Mouse (Mus musculus): Measurements from ENCODE around the gene Pip4k2c. TPM values are rescaled to one million over a fixed set of nuclear protein-coding genes. Genes with fewer than 3 reads are reported as not detected.

The Pip4k2c gene
- polyA plus RNA-seq, 1 experiment, result 31.4 TPM

DNA sequence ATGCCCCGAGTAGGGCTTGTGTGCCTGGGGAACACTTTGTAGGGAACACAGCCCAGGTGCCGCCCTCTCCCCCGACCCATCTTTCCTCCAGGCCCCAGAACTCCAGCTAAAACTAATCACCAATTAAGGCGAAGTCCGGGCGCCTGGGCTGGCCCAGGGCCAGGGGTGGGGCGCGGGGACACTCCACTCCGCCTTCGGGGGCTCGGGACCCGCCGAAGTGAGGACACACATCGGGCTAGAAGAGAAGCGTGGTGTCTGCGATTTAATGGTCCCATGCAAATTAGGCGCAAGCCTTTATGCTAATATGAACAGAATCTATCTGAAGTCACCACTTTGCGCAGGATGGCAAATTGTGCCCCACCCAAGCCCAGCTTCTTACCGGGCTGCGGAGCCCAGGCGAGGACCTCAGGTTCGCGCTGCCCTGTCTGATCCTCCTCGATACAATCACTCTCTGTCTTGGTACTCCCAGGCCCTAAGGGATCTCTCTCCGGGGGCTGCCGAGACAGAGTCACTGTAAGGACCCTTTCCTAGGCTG is 22.2 kb downstream of the Pip4k2c start:
- Histone ChIP-seq H3K4me1 (ENCODE audit: control insufficient read depth, insufficient read depth, insufficient read length, low read length) (peaks cover 4% of the 10 kb centered on the region; the same call in 1 of the 2 replicates), H3K27ac (ENCODE audit: insufficient read depth, low read depth, low read length) (peak overlapping the region; percentile 81), H3K27me3 (ENCODE audit: control insufficient read depth, insufficient read depth, low read length) (peaks cover 33% of the 10 kb centered on the region), H3K4me3 (ENCODE audit: low read depth, low read length) (peak overlapping the region; percentile 63), H3K36me3 (ENCODE audit: control insufficient read depth, insufficient read depth, low read length) (no peaks in the 10 kb centered on the region)
- no peak for TF ChIP-seq CTCF (IDR thresholded peaks at IDR 0.05; ENCODE audit: extremely low read depth, insufficient read length, insufficient replicate concordance, low read depth, low read length)
- TF ChIP-seq POLR2A (IDR thresholded peaks at IDR 0.05; ENCODE audit: low read depth, low read length), result no peak
- 1% methylated on average over 26 of the region's 26 CpGs for WGBS

DNA sequence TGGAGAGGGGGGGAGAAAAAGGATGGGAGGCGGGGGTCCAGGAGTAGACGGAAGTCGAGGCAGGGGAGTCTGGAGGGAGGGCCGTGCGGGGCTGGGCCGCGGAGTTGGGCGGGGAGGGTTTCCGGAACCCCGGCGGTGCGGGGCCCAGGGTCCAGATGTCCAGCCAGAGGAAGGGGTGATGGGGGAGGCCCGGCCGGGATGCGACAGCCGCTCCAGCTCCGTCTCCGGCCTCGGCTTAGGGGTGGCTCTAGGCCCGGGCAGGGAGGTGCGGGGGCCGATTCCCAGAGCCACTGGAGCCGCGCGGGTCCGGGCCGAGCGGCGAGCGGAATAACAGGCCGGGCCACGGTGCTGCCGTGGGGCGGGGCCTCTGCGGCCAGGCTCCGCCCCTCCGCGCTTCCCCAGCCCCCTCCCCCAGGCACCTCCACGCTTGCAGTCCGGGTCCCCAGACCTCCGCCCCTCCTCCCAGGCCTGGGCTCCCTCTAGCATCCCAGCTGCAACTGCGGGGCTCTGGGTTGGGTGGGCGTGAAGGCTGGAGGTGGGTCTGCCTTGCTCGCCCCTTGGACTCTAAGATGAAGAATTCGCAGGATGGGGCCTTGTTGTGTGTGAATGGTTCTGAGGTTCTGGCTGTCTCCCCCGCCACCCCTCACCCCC is 22.8 kb downstream of the Pip4k2c start:
- under 1% methylated on average over 44 of the region's 46 CpGs for WGBS
- TF ChIP-seq CTCF (IDR thresholded peaks at IDR 0.05; ENCODE audit: extremely low read depth, insufficient read length, insufficient replicate concordance, low read depth, low read length) (no peak), POLR2A (IDR thresholded peaks at IDR 0.05; ENCODE audit: low read depth, low read length) (no peak)
- H3K4me1 ChIP-seq (ENCODE audit: control insufficient read depth, insufficient read depth, insufficient read length, low read length), result peaks cover 6% of the 10 kb centered on the region; the same call in 1 of the 2 replicates
- H3K27ac ChIP-seq (ENCODE audit: insufficient read depth, low read depth, low read length), result no peak overlapping the region
- H3K36me3 ChIP-seq (ENCODE audit: control insufficient read depth, insufficient read depth, low read length), result no peaks in the 10 kb centered on the region
- peaks cover 35% of the 10 kb centered on the region for H3K27me3 ChIP-seq (ENCODE audit: control insufficient read depth, insufficient read depth, low read length)
- peak overlapping the region; percentile 63 for H3K4me3 ChIP-seq (ENCODE audit: low read depth, low read length)

- Histone ChIP-seq H3K4me3 (ENCODE audit: low read depth, low read length) (peak overlapping the region; percentile 63), H3K4me1 (ENCODE audit: control insufficient read depth, insufficient read depth, insufficient read length, low read length) (peaks cover 8% of the 10 kb centered on the region; the same call in 1 of the 2 replicates), H3K27me3 (ENCODE audit: control insufficient read depth, insufficient read depth, low read length) (peaks cover 39% of the 10 kb centered on the region), H3K36me3 (ENCODE audit: control insufficient read depth, insufficient read depth, low read length) (no peaks in the 10 kb centered on the region), H3K27ac (ENCODE audit: insufficient read depth, low read depth, low read length) (no peak overlapping the region)
- TF ChIP-seq CTCF (IDR thresholded peaks at IDR 0.05; ENCODE audit: extremely low read depth, insufficient read length, insufficient replicate concordance, low read depth, low read length) (no peak), POLR2A (IDR thresholded peaks at IDR 0.05; ENCODE audit: low read depth, low read length) (no peak)
- 3% methylated on average over 16 of the region's 21 CpGs for WGBS
Measured at GRCm38 (mm10) chr10:127188079-127188453, 23.3 kb downstream of the Pip4k2c start.

GRCm38 (mm10) chr10:127187371-127188078 is 23.9 kb downstream of the Pip4k2c start:
- Histone ChIP-seq H3K27ac (ENCODE audit: insufficient read depth, low read depth, low read length) (no peak overlapping the region), H3K4me1 (ENCODE audit: control insufficient read depth, insufficient read depth, insufficient read length, low read length) (peaks cover 8% of the 10 kb centered on the region; the same call in 1 of the 2 replicates), H3K27me3 (ENCODE audit: control insufficient read depth, insufficient read depth, low read length) (peaks cover 43% of the 10 kb centered on the region), H3K36me3 (ENCODE audit: control insufficient read depth, insufficient read depth, low read length) (no peaks in the 10 kb centered on the region), H3K4me3 (ENCODE audit: low read depth, low read length) (no peak overlapping the region)
- TF ChIP-seq CTCF (IDR thresholded peaks at IDR 0.05; ENCODE audit: extremely low read depth, insufficient read length, insufficient replicate concordance, low read depth, low read length), result no peak
- TF ChIP-seq POLR2A (IDR thresholded peaks at IDR 0.05; ENCODE audit: low read depth, low read length), result no peak
- 63% methylated on average over 10 of the region's 10 CpGs for WGBS

GRCm38 (mm10) chr10:127186451-127186850 is 24.9 kb downstream of the Pip4k2c start:
- TF ChIP-seq CTCF (IDR thresholded peaks at IDR 0.05; ENCODE audit: extremely low read depth, insufficient read length, insufficient replicate concordance, low read depth, low read length) (no peak), POLR2A (IDR thresholded peaks at IDR 0.05; ENCODE audit: low read depth, low read length) (no peak)
- H3K4me1 ChIP-seq (ENCODE audit: control insufficient read depth, insufficient read depth, insufficient read length, low read length), result peaks cover 8% of the 10 kb centered on the region; the same call in 1 of the 2 replicates
- H3K4me3 ChIP-seq (ENCODE audit: low read depth, low read length), result no peak overlapping the region
- 85% methylated on average over 1 of the region's 1 CpGs for WGBS
- peaks cover 47% of the 10 kb centered on the region for H3K27me3 ChIP-seq (ENCODE audit: control insufficient read depth, insufficient read depth, low read length)
- H3K36me3 ChIP-seq (ENCODE audit: control insufficient read depth, insufficient read depth, low read length), result no peaks in the 10 kb centered on the region
- no peak overlapping the region for H3K27ac ChIP-seq (ENCODE audit: insufficient read depth, low read depth, low read length)

GRCm38 (mm10) chr10:127185506-127185905 is 25.9 kb downstream of the Pip4k2c start:
- WGBS, result 74% methylated on average over 15 of the region's 15 CpGs
- Histone ChIP-seq H3K27ac (ENCODE audit: insufficient read depth, low read depth, low read length) (no peak overlapping the region), H3K4me3 (ENCODE audit: low read depth, low read length) (no peak overlapping the region), H3K27me3 (ENCODE audit: control insufficient read depth, insufficient read depth, low read length) (peaks cover 51% of the 10 kb centered on the region), H3K4me1 (ENCODE audit: control insufficient read depth, insufficient read depth, insufficient read length, low read length) (peaks cover 8% of the 10 kb centered on the region; the same call in 1 of the 2 replicates), H3K36me3 (ENCODE audit: control insufficient read depth, insufficient read depth, low read length) (no peaks in the 10 kb centered on the region)
- TF ChIP-seq CTCF (IDR thresholded peaks at IDR 0.05; ENCODE audit: extremely low read depth, insufficient read length, insufficient replicate concordance, low read depth, low read length) (no peak), POLR2A (IDR thresholded peaks at IDR 0.05; ENCODE audit: low read depth, low read length) (no peak)

DNA sequence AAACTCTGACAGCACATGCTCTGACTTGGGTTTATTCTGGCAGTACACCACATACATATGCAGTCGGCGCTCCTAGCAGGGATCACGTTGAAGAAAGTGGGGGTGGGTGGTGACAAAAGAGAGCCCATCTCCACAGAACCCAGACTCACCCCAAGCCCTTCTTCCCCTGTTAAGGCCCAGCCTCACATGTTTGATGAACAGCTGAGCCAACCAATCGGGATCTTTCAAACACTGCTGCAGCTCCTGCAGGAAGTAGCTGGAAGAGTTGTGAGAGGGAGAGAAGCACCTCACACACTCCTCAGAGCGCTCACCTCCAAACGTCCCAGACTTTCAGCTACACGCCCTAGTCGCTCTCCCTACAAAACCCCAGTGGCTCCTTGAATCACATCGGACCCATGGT is 26.3 kb downstream of the Pip4k2c start:
- Histone ChIP-seq H3K4me3 (ENCODE audit: low read depth, low read length) (no peak overlapping the region), H3K4me1 (ENCODE audit: control insufficient read depth, insufficient read depth, insufficient read length, low read length) (peaks cover 8% of the 10 kb centered on the region; the same call in 1 of the 2 replicates), H3K27ac (ENCODE audit: insufficient read depth, low read depth, low read length) (no peak overlapping the region), H3K36me3 (ENCODE audit: control insufficient read depth, insufficient read depth, low read length) (no peaks in the 10 kb centered on the region), H3K27me3 (ENCODE audit: control insufficient read depth, insufficient read depth, low read length) (peaks cover 55% of the 10 kb centered on the region)
- 72% methylated on average over 9 of the region's 9 CpGs for WGBS
- TF ChIP-seq POLR2A (IDR thresholded peaks at IDR 0.05; ENCODE audit: low read depth, low read length), result no peak
- TF ChIP-seq CTCF (IDR thresholded peaks at IDR 0.05; ENCODE audit: extremely low read depth, insufficient read length, insufficient replicate concordance, low read depth, low read length), result no peak

Measured in small intestine, adult 2 months (tissue).